Mouse (Mus musculus) urinary bladder, postnatal 10 days (tissue): ENCODE measurements around the gene Pfkp.

Experiments
- DNase-seq: peaks from one replicate; pipeline ENCODE4 v3.0.0; 2022; ENCODE audit warnings: low spot score

The Pfkp gene

GRCm38 (mm10) chr13:6602786-6603409 lies 45.7 kb downstream of the Pfkp start:
- no peak for DNase-seq

- no peak for DNase-seq
Observed at GRCm38 (mm10) chr13:6601676-6602075, 46.9 kb downstream of the Pfkp start.

GRCm38 (mm10) chr13:6600626-6601025 lies 48.0 kb downstream of the Pfkp start:
- DNase-seq, result no peak

- no peak for DNase-seq
Observed at GRCm38 (mm10) chr13:6597801-6598200, 50.8 kb downstream of the Pfkp start.

- no peak for DNase-seq
Observed at GRCm38 (mm10) chr13:6595403-6595802, 53.2 kb downstream of the Pfkp start.

DNA sequence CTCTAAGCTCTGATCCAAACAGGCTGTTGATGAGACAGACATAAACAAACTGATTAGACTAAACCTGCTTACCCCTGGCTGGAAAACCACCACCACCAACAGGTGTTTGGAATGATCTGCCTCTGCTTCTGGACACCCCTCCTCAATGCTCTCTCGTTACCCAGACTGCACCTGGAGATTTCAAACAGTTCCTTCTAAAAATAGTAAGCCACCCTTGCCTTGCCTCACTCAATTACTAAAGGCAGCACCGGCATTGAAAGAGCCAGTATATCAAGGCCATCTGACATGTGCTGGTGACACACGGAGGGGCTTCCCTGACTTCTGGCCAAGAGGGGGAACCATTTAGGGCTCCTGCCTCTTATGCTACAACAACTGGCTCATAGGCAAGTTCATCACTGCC lies 57.7 kb downstream of the Pfkp start:
- DNase-seq, result no peak

GRCm38 (mm10) chr13:6586009-6586408 lies 62.6 kb downstream of the Pfkp start:
- no peak for DNase-seq

DNA sequence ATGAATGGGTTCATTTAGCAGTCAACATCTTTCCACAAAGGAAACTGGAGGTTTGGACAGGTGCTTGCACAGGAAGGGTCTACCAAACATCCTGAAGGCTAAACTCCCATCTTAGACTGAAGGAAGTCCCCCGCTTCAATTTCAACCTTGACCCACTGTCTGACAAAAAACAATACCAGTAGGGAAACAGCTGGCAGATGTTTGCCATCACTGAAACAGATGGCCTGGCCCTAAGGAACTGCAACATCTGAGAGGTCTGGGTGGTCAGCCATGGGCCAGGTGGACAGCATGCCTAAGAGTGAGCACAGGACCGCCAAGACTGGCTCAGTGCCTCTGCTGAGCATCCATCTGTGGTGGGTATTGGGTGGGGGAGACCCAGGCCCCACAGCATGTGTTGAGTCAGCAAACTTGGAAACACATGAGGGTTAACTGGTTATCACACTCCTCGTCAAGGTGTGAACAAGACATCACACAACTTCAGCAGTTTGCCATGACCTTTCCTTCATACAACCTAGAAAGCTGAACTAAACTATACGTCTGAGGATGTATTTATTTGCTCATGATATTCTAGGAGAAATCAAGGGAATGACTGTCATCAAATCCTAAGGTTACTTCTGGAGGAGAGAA lies 65.0 kb downstream of the Pfkp start:
- DNase-seq, result no peak

- no peak for DNase-seq
Observed at GRCm38 (mm10) chr13:6575920-6576509, 72.6 kb downstream of the Pfkp start.

DNA sequence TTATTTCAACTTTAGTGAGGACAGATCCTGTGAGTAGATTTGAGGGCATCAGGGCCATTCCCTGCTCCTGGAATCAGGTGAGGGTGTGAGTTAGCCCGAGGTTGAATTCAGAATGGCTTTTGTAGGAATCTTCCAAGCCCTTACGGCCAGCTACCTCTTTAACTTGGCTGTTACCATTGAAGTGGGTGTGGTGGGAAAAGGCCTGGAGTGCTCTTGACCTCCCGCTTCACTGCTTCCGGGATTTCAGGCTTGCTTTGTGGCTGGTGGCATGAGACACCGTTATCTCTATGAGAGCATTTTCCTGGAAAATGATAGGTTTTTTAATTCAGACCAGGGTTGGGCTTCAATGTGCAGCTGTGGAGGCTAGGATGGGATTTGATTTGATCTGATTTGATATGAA lies 83.0 kb downstream of the Pfkp start:
- no peak for DNase-seq

DNA sequence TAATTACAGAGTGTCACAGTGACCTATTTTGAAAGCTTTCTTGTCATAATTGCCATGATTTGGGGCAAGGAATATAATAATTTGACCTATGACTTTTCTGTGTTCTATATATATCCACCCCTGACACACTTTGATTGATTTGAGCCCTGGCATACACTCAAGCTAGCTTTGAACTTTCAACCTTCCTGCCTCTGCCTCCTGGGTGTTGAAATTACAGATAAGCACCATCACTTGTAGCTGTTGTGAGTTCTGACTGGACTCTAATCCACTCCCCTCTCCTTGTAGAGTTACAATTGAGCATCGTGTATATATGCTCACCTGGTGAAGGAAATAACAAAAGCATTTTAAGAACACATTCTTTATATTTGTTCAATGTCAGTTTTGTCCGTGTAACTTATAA lies 86.2 kb downstream of the Pfkp start:
- DNase-seq, result no peak

- DNase-seq, result no peak
Observed at GRCm38 (mm10) chr13:6557771-6558170, 90.8 kb downstream of the Pfkp start.

DNA sequence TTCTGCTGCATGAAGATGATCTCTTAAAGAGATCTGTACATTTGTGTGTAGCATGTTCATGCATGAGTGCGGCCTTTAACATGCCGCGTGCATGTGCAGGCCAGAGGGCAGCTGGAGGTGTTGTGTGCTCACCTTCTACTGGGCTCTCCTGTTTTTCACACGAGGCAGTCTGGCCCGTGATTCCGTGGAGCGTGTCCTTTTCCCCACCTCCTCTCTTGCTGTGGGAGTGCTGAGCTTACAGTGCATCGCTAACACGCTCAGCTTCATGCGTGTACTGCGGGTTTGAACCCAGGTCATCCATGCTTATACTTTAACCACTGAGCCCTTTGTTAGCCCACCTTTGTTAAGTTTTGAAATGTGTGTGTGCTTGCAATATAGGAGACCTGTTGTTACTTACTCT lies 92.9 kb downstream of the Pfkp start:
- DNase-seq, result no peak

- no peak for DNase-seq
Observed at GRCm38 (mm10) chr13:6553708-6554107, 94.9 kb downstream of the Pfkp start.

GRCm38 (mm10) chr13:6535287-6535932 lies 113.2 kb downstream of the Pfkp start:
- no peak for DNase-seq

GRCm38 (mm10) chr13:6532683-6533082 lies 115.9 kb downstream of the Pfkp start:
- DNase-seq, result no peak
